23 mouse cellular contexts compared by ENCODE assay signal in the genomic region with DNA sequence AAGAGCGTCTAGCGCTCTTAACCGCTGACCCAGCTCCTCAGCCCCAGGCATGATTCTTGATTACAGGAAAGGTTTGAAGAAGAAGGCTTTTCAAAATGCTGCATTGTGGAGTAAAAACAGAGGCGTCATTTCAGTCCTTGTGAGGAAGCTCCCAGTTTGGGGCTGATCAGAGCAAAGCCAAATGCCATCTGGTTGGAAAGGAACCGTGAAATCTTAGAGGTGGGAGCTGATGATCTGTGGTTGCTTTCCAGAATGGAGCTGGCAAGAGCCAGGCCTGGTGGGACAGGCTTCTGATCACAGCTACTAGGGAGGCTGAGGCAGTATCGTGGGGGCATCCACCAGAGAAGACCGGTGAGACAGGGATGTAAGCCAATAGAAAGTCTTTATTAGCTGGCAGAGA. TPM values are rescaled to one million over a fixed set of nuclear protein-coding genes. Genes with fewer than 3 reads are reported as not detected.
A peak's percentile ranks its signal among the peaks of the same experiment; 100 is the strongest.
DNase-seq lines count a peak whose midpoint lies in the region; ATAC-seq lines count a peak whose summit lies in the region.
"Had no signal": no experiment of that assay in that cellular context is flagged by ENCODE, and none has a peak within 500 bp of the region (broad histone marks: within the 10 kb centered on the region; RNA-seq: fewer than 3 reads in every experiment).

No protein-coding gene starts in this region.

- 0 out of 2 replicates have a peak overlapping the region, but pooled peaks have one; percentile 33 for H3K9ac ChIP-seq in heart, embryonic 13.5 days
- no peak overlapping the region for H3K9ac ChIP-seq in midbrain, embryonic 12.5 days (replicated peaks)
- no peak overlapping the region for H3K9ac ChIP-seq in midbrain, embryonic 16.5 days (ENCODE audit: low read depth, low read length)
- no peak overlapping the region for H3K9ac ChIP-seq in hindbrain, embryonic 15.5 days
- H3K9ac ChIP-seq: kidney, embryonic 15.5 days; limb, embryonic 15.5 days; lung, embryonic 14.5 days; midbrain, embryonic 13.5 days had no signal

- ATAC-seq in cerebellum, adult (ENCODE audit: insufficient number of reproducible peaks, low FRiP score, low TSS enrichment) = no peak
- no peak for ATAC-seq in heart, embryonic 13.5 days (ENCODE audit: extremely low read depth, insufficient number of reproducible peaks, low FRiP score, low TSS enrichment)
- ATAC-seq in midbrain, embryonic 12.5 days (ENCODE audit: low FRiP score, low read depth) = no peak
- no peak for ATAC-seq in midbrain, embryonic 16.5 days
- ATAC-seq in hindbrain, embryonic 15.5 days (ENCODE audit: low FRiP score, low read depth) = no peak
- ATAC-seq: CD4-positive, CD25-positive, alpha-beta regulatory T cell, adult 4 months; intestine, embryonic 16.5 days; midbrain, embryonic 13.5 days had no signal

- 80% methylated on average over 7 of the region's 7 CpGs for WGBS in heart, embryonic 13.5 days
- 88% methylated on average over 7 of the region's 7 CpGs for WGBS in midbrain, embryonic 12.5 days
- WGBS in midbrain, embryonic 16.5 days = 81% methylated on average over 7 of the region's 7 CpGs
- WGBS in hindbrain, embryonic 15.5 days = 67% methylated on average over 7 of the region's 7 CpGs

- no peaks in the 10 kb centered on the region for H3K36me3 ChIP-seq in heart, embryonic 13.5 days
- no peaks in the 10 kb centered on the region for H3K36me3 ChIP-seq in midbrain, embryonic 12.5 days
- no peaks in the 10 kb centered on the region for H3K36me3 ChIP-seq in midbrain, embryonic 16.5 days (ENCODE audit: control insufficient read depth, insufficient read depth, low read length)
- H3K36me3 ChIP-seq in hindbrain, embryonic 15.5 days = no peaks in the 10 kb centered on the region
- H3K36me3 ChIP-seq: kidney, embryonic 15.5 days; limb, embryonic 15.5 days; midbrain, embryonic 13.5 days had no signal

- peaks cover 73% of the 10 kb centered on the region for H3K4me1 ChIP-seq in heart, embryonic 13.5 days
- H3K4me1 ChIP-seq in midbrain, embryonic 12.5 days = peaks cover 36% of the 10 kb centered on the region
- peaks cover 14% of the 10 kb centered on the region for H3K4me1 ChIP-seq in midbrain, embryonic 16.5 days (ENCODE audit: control insufficient read depth, insufficient read depth, low read length)
- H3K4me1 ChIP-seq in hindbrain, embryonic 15.5 days (replicated peaks) = peaks cover 44% of the 10 kb centered on the region

- no peaks in the 10 kb centered on the region for H3K9me3 ChIP-seq in heart, embryonic 13.5 days
- H3K9me3 ChIP-seq in midbrain, embryonic 12.5 days = no peaks in the 10 kb centered on the region
- H3K9me3 ChIP-seq in midbrain, embryonic 16.5 days (replicated peaks; ENCODE audit: control insufficient read depth, low read length, poor library complexity, severe bottlenecking) = no peaks in the 10 kb centered on the region
- H3K9me3 ChIP-seq in hindbrain, embryonic 15.5 days = no peaks in the 10 kb centered on the region
- H3K9me3 ChIP-seq: kidney, embryonic 15.5 days; limb, embryonic 15.5 days; midbrain, embryonic 13.5 days had no signal

- no peak overlapping the region for H3K4me3 ChIP-seq in heart, embryonic 13.5 days
- no peak overlapping the region for H3K4me3 ChIP-seq in midbrain, embryonic 12.5 days
- no peak overlapping the region for H3K4me3 ChIP-seq in midbrain, embryonic 16.5 days (ENCODE audit: low read depth, low read length)
- H3K4me3 ChIP-seq in hindbrain, embryonic 15.5 days = no peak overlapping the region
- H3K4me3 ChIP-seq: kidney, embryonic 15.5 days; limb, embryonic 15.5 days; midbrain, embryonic 13.5 days had no signal

- intact Hi-C loops in heart, postnatal 25 days (cut with DNase I) = no loop called here

- peak; percentile 9 for DNase-seq in cerebellum, adult 9-10 months
- no peak for DNase-seq in heart, postnatal 25 days (ENCODE audit: low spot score)
- DNase-seq in urinary bladder, postnatal 4 days (ENCODE audit: low spot score in 2 of 2) = no peak
- DNase-seq: cerebellum, postnatal 25 days; gastrocnemius, postnatal 10 days; lung, embryonic 14.5 days; lung, postnatal 4 days; right cerebral cortex, postnatal 25 days; thymus, postnatal 25 days had no signal

- no peak overlapping the region for H3K4me2 ChIP-seq in heart, embryonic 13.5 days
- no peak overlapping the region for H3K4me2 ChIP-seq in midbrain, embryonic 12.5 days (replicated peaks)
- H3K4me2 ChIP-seq in midbrain, embryonic 16.5 days (ENCODE audit: low read length) = no peak overlapping the region
- H3K4me2 ChIP-seq in hindbrain, embryonic 15.5 days = no peak overlapping the region
- H3K4me2 ChIP-seq: kidney, embryonic 15.5 days; limb, embryonic 15.5 days; lung, embryonic 14.5 days; midbrain, embryonic 13.5 days had no signal

- no peaks in the 10 kb centered on the region for H3K27me3 ChIP-seq in heart, embryonic 13.5 days (replicated peaks)
- no peaks in the 10 kb centered on the region for H3K27me3 ChIP-seq in midbrain, embryonic 12.5 days
- no peaks in the 10 kb centered on the region for H3K27me3 ChIP-seq in midbrain, embryonic 16.5 days (ENCODE audit: control insufficient read depth, insufficient read depth, low read depth, low read length)
- H3K27me3 ChIP-seq in hindbrain, embryonic 15.5 days = no peaks in the 10 kb centered on the region
- H3K27me3 ChIP-seq: limb, embryonic 15.5 days; midbrain, embryonic 13.5 days had no signal

- peak overlapping the region; percentile 90 for H3K27ac ChIP-seq in heart, embryonic 13.5 days (replicated peaks)
- H3K27ac ChIP-seq in midbrain, embryonic 12.5 days (replicated peaks) = 0 out of 2 replicates have a peak overlapping the region, but pooled peaks have one; percentile 22
- H3K27ac ChIP-seq in midbrain, embryonic 16.5 days (ENCODE audit: low read length) = no peak overlapping the region
- H3K27ac ChIP-seq in hindbrain, embryonic 15.5 days (replicated peaks) = 0 out of 2 replicates have a peak overlapping the region, but pooled peaks have one; percentile 8
- H3K27ac ChIP-seq: kidney, embryonic 15.5 days; limb, embryonic 15.5 days; midbrain, embryonic 13.5 days had no signal

RNA-seq across cellular contexts. Expression of a gene that starts 32.9 kb away (rescaled TPM):
- polyA plus RNA-seq in heart, embryonic 13.5 days (2015; fragmentation: Nextera tagmentation; extraction: Ambion mirVana) = 150 and 158 TPM in 2 replicates
- 10 to 100 TPM; 33.5 to 33.7 TPM for total RNA-seq in heart, postnatal 25 days (2021)
- 73.7 and 79.3 TPM in 2 replicates for polyA plus RNA-seq in midbrain, embryonic 12.5 days (2016; fragmentation: Nextera tagmentation; extraction: Ambion mirVana)
- polyA plus RNA-seq in midbrain, embryonic 16.5 days (2015; fragmentation: Nextera tagmentation; extraction: Ambion mirVana) = 11.6 and 12.5 TPM in 2 replicates
- 22.5 and 25.3 TPM in 2 replicates for polyA plus RNA-seq in hindbrain, embryonic 15.5 days (2015; fragmentation: Nextera tagmentation; extraction: Ambion mirVana)

RNA-seq across cellular contexts. Expression of a gene that starts 43.3 kb away (rescaled TPM):
- 1,012 and 1,030 TPM in 2 replicates for polyA plus RNA-seq in heart, embryonic 13.5 days (2015; fragmentation: Nextera tagmentation; extraction: Ambion mirVana)
- 100 to 1,000 TPM in 1 of 2 experiments, 10 to 100 TPM in 1; 99.4 to 105 TPM for total RNA-seq in heart, postnatal 25 days (2021)
- polyA plus RNA-seq in midbrain, embryonic 12.5 days (2016; fragmentation: Nextera tagmentation; extraction: Ambion mirVana) = 9,394 and 9,642 TPM in 2 replicates
- polyA plus RNA-seq in midbrain, embryonic 16.5 days (2015; fragmentation: Nextera tagmentation; extraction: Ambion mirVana) = 17,735 and 17,910 TPM in 2 replicates
- 14,750 and 15,534 TPM in 2 replicates for polyA plus RNA-seq in hindbrain, embryonic 15.5 days (2015; fragmentation: Nextera tagmentation; extraction: Ambion mirVana)

RNA-seq across cellular contexts. Expression of a gene that starts 43.5 kb away (rescaled TPM):
- polyA plus RNA-seq in heart, embryonic 13.5 days (2015; fragmentation: Nextera tagmentation; extraction: Ambion mirVana) = not detected in 2 replicates
- not detected for total RNA-seq in heart, postnatal 25 days (2021)
- not detected in 2 replicates for polyA plus RNA-seq in midbrain, embryonic 12.5 days (2016; fragmentation: Nextera tagmentation; extraction: Ambion mirVana)
- not detected in 2 replicates for polyA plus RNA-seq in midbrain, embryonic 16.5 days (2015; fragmentation: Nextera tagmentation; extraction: Ambion mirVana)
- polyA plus RNA-seq in hindbrain, embryonic 15.5 days (2015; fragmentation: Nextera tagmentation; extraction: Ambion mirVana) = not detected in 2 replicates
- total RNA-seq: adrenal gland, adult 18-20 months; gastrocnemius, postnatal 10 days; layer of hippocampus, postnatal 25 days; left cerebral cortex, postnatal 25 days had no signal
- polyA plus RNA-seq: CD4-positive, CD25-positive, alpha-beta regulatory T cell, adult 4 months; heart, embryonic 14.5 days; intestine, embryonic 16.5 days; kidney, embryonic 15.5 days; limb, embryonic 15.5 days; lung, embryonic 14.5 days; midbrain, embryonic 13.5 days had no signal

RNA-seq across cellular contexts. Expression of a gene that starts 58.1 kb away (rescaled TPM):
- 0.56 and 1.7 TPM in 2 replicates for polyA plus RNA-seq in heart, embryonic 13.5 days (2015; fragmentation: Nextera tagmentation; extraction: Ambion mirVana)
- total RNA-seq in heart, postnatal 25 days (2021) = under 1 TPM; 0.14 to 0.42 TPM
- 5.4 and 8.1 TPM in 2 replicates for polyA plus RNA-seq in midbrain, embryonic 12.5 days (2016; fragmentation: Nextera tagmentation; extraction: Ambion mirVana)
- polyA plus RNA-seq in midbrain, embryonic 16.5 days (2015; fragmentation: Nextera tagmentation; extraction: Ambion mirVana) = 5.1 and 7.1 TPM in 2 replicates
- 57.5 and 89.3 TPM in 2 replicates for polyA plus RNA-seq in hindbrain, embryonic 15.5 days (2015; fragmentation: Nextera tagmentation; extraction: Ambion mirVana)
- polyA plus RNA-seq: CD4-positive, CD25-positive, alpha-beta regulatory T cell, adult 4 months had no signal
